Mouse (Mus musculus) G1E (cell line): ENCODE data around the gene Cyp21a1.

Experiments used
- CTCF ChIP-seq: IDR thresholded peaks from 2 replicates; pipeline ENCODE4 v1.5.1; 2012; ENCODE audit warnings: low read depth, low read length, inconsistent platforms, mixed read lengths
- GATA1 ChIP-seq: IDR thresholded peaks from 2 replicates; pipeline ENCODE4 v1.6.1; 2012; ENCODE audit warnings: borderline replicate concordance, low read length, inconsistent platforms, mixed read lengths

- no peak for TF ChIP-seq CTCF
- TF ChIP-seq GATA1, result no peak
Measured at GRCm38 (mm10) chr17:34844884-34845283, 40.5 kb upstream of the Cyp21a1 start.
